Mouse (Mus musculus): ENCODE measurements around the gene Atf7ip.

Atf7ip gene

GRCm38 (mm10) chr6:136486801-136487553 lies 19.0 kb upstream of the Atf7ip start:
- DNase-seq (ENCODE audit: low spot score in 2 of 2) = no peak

GRCm38 (mm10) chr6:136487554-136487950 lies 18.4 kb upstream of the Atf7ip start:
- DNase-seq (ENCODE audit: low spot score in 2 of 2) = no peak

- DNase-seq (ENCODE audit: low spot score in 2 of 2) = no peak
Observed at GRCm38 (mm10) chr6:136489899-136490298, 16.1 kb upstream of the Atf7ip start.

GRCm38 (mm10) chr6:136490516-136491475 lies 15.2 kb upstream of the Atf7ip start:
- DNase-seq (ENCODE audit: low spot score in 2 of 2) = no peak

GRCm38 (mm10) chr6:136491631-136492030 lies 14.3 kb upstream of the Atf7ip start:
- DNase-seq (ENCODE audit: low spot score in 2 of 2) = no peak

GRCm38 (mm10) chr6:136492251-136492650 lies 13.7 kb upstream of the Atf7ip start:
- no peak for DNase-seq (ENCODE audit: low spot score in 2 of 2)

GRCm38 (mm10) chr6:136493486-136493885 lies 12.5 kb upstream of the Atf7ip start:
- DNase-seq (ENCODE audit: low spot score in 2 of 2) = no peak

GRCm38 (mm10) chr6:136493910-136494751 lies 11.8 kb upstream of the Atf7ip start:
- no peak for DNase-seq (ENCODE audit: low spot score in 2 of 2)

GRCm38 (mm10) chr6:136495023-136495422 lies 10.9 kb upstream of the Atf7ip start:
- no peak for DNase-seq (ENCODE audit: low spot score in 2 of 2)

GRCm38 (mm10) chr6:136497744-136498143 lies 8.2 kb upstream of the Atf7ip start:
- DNase-seq (ENCODE audit: low spot score in 2 of 2) = no peak

GRCm38 (mm10) chr6:136499292-136499977 lies 6.5 kb upstream of the Atf7ip start:
- no peak for DNase-seq (ENCODE audit: low spot score in 2 of 2)

- no peak for DNase-seq (ENCODE audit: low spot score in 2 of 2)
Observed at GRCm38 (mm10) chr6:136508652-136509051, 2.7 kb downstream of the Atf7ip start.

GRCm38 (mm10) chr6:136510945-136511344 lies 5.0 kb downstream of the Atf7ip start:
- DNase-seq (ENCODE audit: low spot score in 2 of 2) = no peak

GRCm38 (mm10) chr6:136512351-136512750 lies 6.4 kb downstream of the Atf7ip start:
- no peak for DNase-seq (ENCODE audit: low spot score in 2 of 2)

GRCm38 (mm10) chr6:136516626-136517025 lies 10.7 kb downstream of the Atf7ip start:
- DNase-seq (ENCODE audit: low spot score in 2 of 2) = no peak

GRCm38 (mm10) chr6:136517221-136517620 lies 11.3 kb downstream of the Atf7ip start:
- no peak for DNase-seq (ENCODE audit: low spot score in 2 of 2)

GRCm38 (mm10) chr6:136518537-136519246 lies 12.7 kb downstream of the Atf7ip start:
- peak; percentile 93 to 96 for DNase-seq (ENCODE audit: low spot score in 2 of 2)

GRCm38 (mm10) chr6:136519254-136519653 lies 13.3 kb downstream of the Atf7ip start:
- no peak for DNase-seq (ENCODE audit: low spot score in 2 of 2)

- DNase-seq (ENCODE audit: low spot score in 2 of 2) = no peak
Observed at GRCm38 (mm10) chr6:136520361-136520760, 14.4 kb downstream of the Atf7ip start.

- no peak for DNase-seq (ENCODE audit: low spot score in 2 of 2)
Observed at GRCm38 (mm10) chr6:136521681-136522080, 15.7 kb downstream of the Atf7ip start.
